Mouse (Mus musculus) CH12.LX (cell line): ENCODE data around the gene Hmcn1.

ENCODE experiments used
- MAFK ChIP-seq: IDR thresholded peaks from 2 replicates; pipeline ENCODE4 v1.6.1; 2011; ENCODE audit warnings: low read length, improper control_type of control experiment; ENCODE audit not compliant: insufficient replicate concordance
- MAZ ChIP-seq: IDR thresholded peaks from 2 replicates; pipeline ENCODE4 v1.6.1; 2012; ENCODE audit warnings: low read depth, mild to moderate bottlenecking, inconsistent platforms, low read length, improper control_type of control experiment, moderate library complexity
- NELFE ChIP-seq: IDR thresholded peaks from 2 replicates; pipeline ENCODE4 v1.6.1; 2011; ENCODE audit warnings: low read depth, low read length, improper control_type of control experiment
- ZKSCAN1 ChIP-seq: IDR thresholded peaks from 2 replicates; pipeline ENCODE4 v1.6.1; 2012; ENCODE audit warnings: low read depth, inconsistent platforms, low read length, improper control_type of control experiment, borderline replicate concordance

GRCm38 (mm10) chr1:150570562-150571156 lies 422.6 kb downstream of the Hmcn1 start:
- no peak for TF ChIP-seq MAZ
- TF ChIP-seq ZKSCAN1, result no peak
- no peak for TF ChIP-seq NELFE
- no peak for TF ChIP-seq MAFK
